Mouse (Mus musculus): Measurements from ENCODE around the gene Abcb9. TPM values are rescaled to one million over a fixed set of nuclear protein-coding genes. Genes with fewer than 3 reads are reported as not detected.

Gene Abcb9
- polyA plus RNA-seq, 1 experiment from 2014 or later = 2.7 TPM

DNA sequence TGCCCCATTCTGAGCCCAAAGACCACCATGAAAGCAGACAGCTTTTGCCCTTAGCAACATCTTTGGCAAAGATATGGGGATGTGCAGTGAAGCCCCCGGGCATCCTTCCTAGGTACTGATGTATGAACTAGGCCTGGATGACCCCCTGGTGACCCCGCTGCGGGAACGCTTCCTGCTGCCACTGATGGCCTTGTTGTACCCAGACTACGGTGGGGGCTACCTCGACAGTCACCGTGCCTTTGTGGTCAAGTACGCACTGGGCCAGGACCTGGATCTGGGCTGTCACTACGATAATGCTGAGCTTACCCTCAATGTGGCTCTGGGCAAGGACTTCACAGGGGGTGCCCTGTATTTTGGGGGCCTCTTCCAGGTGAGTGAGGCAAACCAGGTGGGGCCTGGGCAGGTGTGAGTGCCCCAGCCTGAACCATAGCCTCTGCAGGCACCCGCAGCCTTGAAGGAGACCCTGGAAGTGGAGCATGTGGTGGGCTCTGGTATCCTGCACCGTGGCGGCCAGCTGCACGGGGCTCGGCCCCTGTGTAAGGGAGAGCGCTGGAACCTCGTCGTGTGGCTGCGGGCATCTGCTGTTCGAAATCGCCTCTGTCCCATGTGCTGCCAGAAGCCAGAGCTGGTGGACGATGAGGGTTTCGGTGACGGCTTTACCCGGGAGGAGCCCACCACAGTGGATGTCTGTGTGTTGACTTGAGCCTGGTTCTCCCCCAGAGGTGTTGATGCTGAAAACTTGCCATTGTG, 18.9 kb upstream of the Abcb9 start:
- WGBS = 89% methylated on average over 24 of the region's 24 CpGs
- H3K27me3 ChIP-seq (ENCODE audit: control insufficient read depth, insufficient read depth, low read depth, low read length) = no peaks in the 10 kb centered on the region
- H3K9me3 ChIP-seq (ENCODE audit: control insufficient read depth, low read length) = no peaks in the 10 kb centered on the region
- no peak overlapping the region for H3K4me2 ChIP-seq (ENCODE audit: low read depth, low read length)
- H3K4me1 ChIP-seq (replicated peaks; ENCODE audit: control insufficient read depth, insufficient read depth, low read length) = peaks cover 22% of the 10 kb centered on the region
- ATAC-seq (ENCODE audit: low read depth) = no peak
- no peak overlapping the region for H3K9ac ChIP-seq (ENCODE audit: low read length)
- no peak overlapping the region for H3K4me3 ChIP-seq (ENCODE audit: low read length)
- H3K27ac ChIP-seq (ENCODE audit: low read length) = no peak overlapping the region
- H3K36me3 ChIP-seq (ENCODE audit: control insufficient read depth, insufficient read depth, low read length) = peaks cover 15% of the 10 kb centered on the region

GRCm38 (mm10) chr5:124113030-124113429, 17.4 kb upstream of the Abcb9 start:
- peak overlapping the region; percentile 85 for H3K9ac ChIP-seq (ENCODE audit: low read length)
- no peaks in the 10 kb centered on the region for H3K27me3 ChIP-seq (ENCODE audit: control insufficient read depth, insufficient read depth, low read depth, low read length)
- peaks cover 6% of the 10 kb centered on the region for H3K36me3 ChIP-seq (ENCODE audit: control insufficient read depth, insufficient read depth, low read length)
- WGBS = 16% methylated on average over 14 of the region's 14 CpGs
- no peaks in the 10 kb centered on the region for H3K9me3 ChIP-seq (ENCODE audit: control insufficient read depth, low read length)
- H3K4me3 ChIP-seq (ENCODE audit: low read length) = peak overlapping the region; percentile 91
- peak overlapping the region; percentile 58 for H3K27ac ChIP-seq (ENCODE audit: low read length)
- H3K4me1 ChIP-seq (replicated peaks; ENCODE audit: control insufficient read depth, insufficient read depth, low read length) = peaks cover 22% of the 10 kb centered on the region
- ATAC-seq (ENCODE audit: low read depth) = no peak
- H3K4me2 ChIP-seq (ENCODE audit: low read depth, low read length) = peak overlapping the region; percentile 93

DNA sequence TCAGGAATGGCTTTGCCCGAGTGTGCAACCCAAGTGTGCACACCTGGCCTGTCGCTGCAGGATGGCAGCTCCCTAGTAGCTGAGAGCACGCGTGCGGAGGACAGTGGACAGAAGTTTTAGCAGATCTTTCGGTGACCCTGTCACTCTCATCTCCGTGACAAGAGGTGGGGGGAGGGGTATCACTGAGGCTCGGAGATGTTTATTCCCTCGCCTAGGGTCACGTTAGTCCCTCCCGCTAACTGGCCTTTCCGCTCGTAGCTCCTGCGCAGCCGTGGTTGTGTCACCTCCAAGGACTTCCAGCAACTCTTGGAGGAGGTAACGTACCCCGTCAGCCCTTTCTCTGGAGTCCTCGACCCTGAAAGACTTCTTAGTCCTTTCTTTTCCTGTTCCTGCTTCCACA, 16.9 kb upstream of the Abcb9 start:
- H3K9me3 ChIP-seq (ENCODE audit: control insufficient read depth, low read length) = no peaks in the 10 kb centered on the region
- H3K27me3 ChIP-seq (ENCODE audit: control insufficient read depth, insufficient read depth, low read depth, low read length) = no peaks in the 10 kb centered on the region
- H3K27ac ChIP-seq (ENCODE audit: low read length) = peak overlapping the region; percentile 58
- peak overlapping the region; percentile 91 for H3K4me3 ChIP-seq (ENCODE audit: low read length)
- WGBS = under 1% methylated on average over 18 of the region's 18 CpGs
- peak overlapping the region; percentile 93 for H3K4me2 ChIP-seq (ENCODE audit: low read depth, low read length)
- H3K36me3 ChIP-seq (ENCODE audit: control insufficient read depth, insufficient read depth, low read length) = peaks cover 3% of the 10 kb centered on the region; the same call in 1 of the 2 replicates
- ATAC-seq (ENCODE audit: low read depth) = no peak
- H3K4me1 ChIP-seq (replicated peaks; ENCODE audit: control insufficient read depth, insufficient read depth, low read length) = peaks cover 22% of the 10 kb centered on the region
- H3K9ac ChIP-seq (ENCODE audit: low read length) = peak overlapping the region; percentile 85

GRCm38 (mm10) chr5:124111742-124112497, 16.3 kb upstream of the Abcb9 start, which contains the start of gene Ogfod2:
Gene Ogfod2 (plus strand): TSS chr5:124112297.
- peak within 1 kb of the TSS; percentile 91 for H3K4me3 ChIP-seq (ENCODE audit: low read length)
- peak within 1 kb of the TSS; percentile 93 for H3K4me2 ChIP-seq (ENCODE audit: low read depth, low read length)
- peaks cover 17% of the 10 kb centered on the region for H3K4me1 ChIP-seq (replicated peaks; ENCODE audit: control insufficient read depth, insufficient read depth, low read length)
- H3K9me3 ChIP-seq (ENCODE audit: control insufficient read depth, low read length) = no peaks in the 10 kb centered on the region
- peak within 1 kb of the TSS; percentile 90 for H3K27ac ChIP-seq (ENCODE audit: low read length)
- peak within 1 kb of the TSS; percentile 85 for H3K9ac ChIP-seq (ENCODE audit: low read length)
- 0% methylated on average over 65 of the region's 66 CpGs for WGBS
- ATAC-seq (ENCODE audit: low read depth) = peak; percentile 98
- no peaks in the 10 kb centered on the region for H3K27me3 ChIP-seq (ENCODE audit: control insufficient read depth, insufficient read depth, low read depth, low read length)
- H3K36me3 ChIP-seq (ENCODE audit: control insufficient read depth, insufficient read depth, low read length) = peaks cover 3% of the 10 kb centered on the region; the same call in 1 of the 2 replicates

GRCm38 (mm10) chr5:124111077-124111741, 15.6 kb upstream of the Abcb9 start:
- Histone ChIP-seq H3K36me3 (ENCODE audit: control insufficient read depth, insufficient read depth, low read length) (peaks cover 3% of the 10 kb centered on the region; the same call in 1 of the 2 replicates), H3K27ac (ENCODE audit: low read length) (peak overlapping the region; percentile 90), H3K9ac (ENCODE audit: low read length) (peak overlapping the region; percentile 85), H3K4me3 (ENCODE audit: low read length) (peak overlapping the region; percentile 91), H3K27me3 (ENCODE audit: control insufficient read depth, insufficient read depth, low read depth, low read length) (no peaks in the 10 kb centered on the region), H3K4me1 (replicated peaks; ENCODE audit: control insufficient read depth, insufficient read depth, low read length) (peaks cover 12% of the 10 kb centered on the region), H3K9me3 (ENCODE audit: control insufficient read depth, low read length) (no peaks in the 10 kb centered on the region), H3K4me2 (ENCODE audit: low read depth, low read length) (peak overlapping the region; percentile 93)
- WGBS = 22% methylated on average over 17 of the region's 17 CpGs
- ATAC-seq (ENCODE audit: low read depth) = no peak

DNA sequence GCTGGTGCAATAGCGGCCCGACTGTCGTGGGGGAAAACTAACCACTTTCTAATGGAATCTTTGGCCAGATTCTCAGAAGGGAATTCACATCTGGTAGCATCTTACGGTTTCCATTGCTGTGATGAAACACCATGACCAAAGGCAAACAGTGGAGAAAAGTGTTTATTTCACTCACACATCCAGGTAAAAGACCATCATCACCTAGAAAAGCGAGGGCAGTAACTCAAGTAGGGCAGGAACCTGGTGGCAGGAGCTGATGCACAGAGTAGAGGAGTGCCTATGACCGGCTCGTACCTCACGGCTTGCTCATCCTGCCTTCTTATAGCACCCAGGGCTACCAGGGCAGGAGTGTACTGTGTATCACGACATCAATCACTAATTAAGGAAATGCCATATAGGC, 8.0 kb upstream of the Abcb9 start:
- H3K4me2 ChIP-seq (ENCODE audit: low read depth, low read length) = no peak overlapping the region
- H3K4me1 ChIP-seq (replicated peaks; ENCODE audit: control insufficient read depth, insufficient read depth, low read length) = no peaks in the 10 kb centered on the region
- H3K36me3 ChIP-seq (ENCODE audit: control insufficient read depth, insufficient read depth, low read length) = no peaks in the 10 kb centered on the region
- WGBS = 93% methylated on average over 9 of the region's 9 CpGs
- H3K27me3 ChIP-seq (ENCODE audit: control insufficient read depth, insufficient read depth, low read depth, low read length) = no peaks in the 10 kb centered on the region
- no peak overlapping the region for H3K27ac ChIP-seq (ENCODE audit: low read length)
- H3K4me3 ChIP-seq (ENCODE audit: low read length) = no peak overlapping the region
- H3K9me3 ChIP-seq (ENCODE audit: control insufficient read depth, low read length) = no peaks in the 10 kb centered on the region
- no peak overlapping the region for H3K9ac ChIP-seq (ENCODE audit: low read length)
- ATAC-seq (ENCODE audit: low read depth) = no peak

DNA sequence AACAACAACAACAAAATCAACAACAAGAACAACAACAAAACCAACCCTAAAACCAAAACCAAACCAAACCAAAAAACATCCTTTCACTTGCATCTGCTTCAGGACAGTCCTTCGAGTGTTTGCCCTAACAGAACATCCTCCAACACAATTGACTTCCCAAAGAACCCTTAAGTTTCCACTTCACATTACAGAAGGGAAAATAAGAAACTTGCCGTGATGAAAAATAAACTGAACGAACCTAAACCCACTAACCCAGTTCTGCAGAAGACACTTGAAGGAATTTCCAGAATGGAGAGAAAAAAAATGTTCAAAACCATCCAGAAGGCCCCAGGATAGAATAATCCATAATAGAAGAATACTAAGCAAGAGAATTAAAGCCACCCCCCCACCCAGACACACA, 7.4 kb upstream of the Abcb9 start:
- H3K36me3 ChIP-seq (ENCODE audit: control insufficient read depth, insufficient read depth, low read length) = no peaks in the 10 kb centered on the region
- H3K9ac ChIP-seq (ENCODE audit: low read length) = no peak overlapping the region
- 65% methylated on average over 3 of the region's 3 CpGs for WGBS
- H3K4me1 ChIP-seq (replicated peaks; ENCODE audit: control insufficient read depth, insufficient read depth, low read length) = no peaks in the 10 kb centered on the region
- no peak for ATAC-seq (ENCODE audit: low read depth)
- no peak overlapping the region for H3K4me2 ChIP-seq (ENCODE audit: low read depth, low read length)
- H3K27me3 ChIP-seq (ENCODE audit: control insufficient read depth, insufficient read depth, low read depth, low read length) = no peaks in the 10 kb centered on the region
- H3K4me3 ChIP-seq (ENCODE audit: low read length) = no peak overlapping the region
- no peak overlapping the region for H3K27ac ChIP-seq (ENCODE audit: low read length)
- H3K9me3 ChIP-seq (ENCODE audit: control insufficient read depth, low read length) = no peaks in the 10 kb centered on the region

DNA sequence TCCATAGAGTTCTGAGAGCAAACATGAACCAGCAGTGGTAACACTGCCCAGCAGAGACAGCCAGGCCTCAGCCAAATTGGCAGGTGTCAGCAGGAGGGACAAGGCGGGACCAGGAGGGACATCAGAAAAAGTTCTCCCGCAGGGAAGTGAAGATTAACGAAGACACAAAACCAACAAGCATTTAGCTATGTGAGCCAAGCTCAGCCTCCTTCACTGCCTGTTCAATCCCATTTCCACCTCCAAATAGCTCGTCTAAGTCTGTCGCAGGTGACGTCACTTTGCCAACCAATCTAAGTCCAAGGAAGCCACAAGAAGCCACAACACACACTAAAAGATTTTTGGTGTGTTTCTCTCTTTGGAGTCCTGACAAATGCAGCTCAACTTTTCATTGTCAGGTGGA, 6.7 kb upstream of the Abcb9 start:
- Histone ChIP-seq H3K27me3 (ENCODE audit: control insufficient read depth, insufficient read depth, low read depth, low read length) (no peaks in the 10 kb centered on the region), H3K36me3 (ENCODE audit: control insufficient read depth, insufficient read depth, low read length) (no peaks in the 10 kb centered on the region), H3K9ac (ENCODE audit: low read length) (no peak overlapping the region), H3K27ac (ENCODE audit: low read length) (no peak overlapping the region), H3K9me3 (ENCODE audit: control insufficient read depth, low read length) (no peaks in the 10 kb centered on the region), H3K4me2 (ENCODE audit: low read depth, low read length) (no peak overlapping the region), H3K4me3 (ENCODE audit: low read length) (no peak overlapping the region), H3K4me1 (replicated peaks; ENCODE audit: control insufficient read depth, insufficient read depth, low read length) (no peaks in the 10 kb centered on the region)
- ATAC-seq (ENCODE audit: low read depth) = no peak
- WGBS = 79% methylated on average over 6 of the region's 6 CpGs
